Mouse (Mus musculus): ENCODE results near the gene Gm20388. TPM values are rescaled to one million over a fixed set of nuclear protein-coding genes. Genes with fewer than 3 reads are reported as not detected.

Gene Gm20388
- polyA plus RNA-seq, 1 experiment, result 18.7 TPM

GRCm38 (mm10) chr8:122160165-122160564 is 2249.5 kb downstream of the Gm20388 start:
- WGBS, result 83% methylated on average over 5 of the region's 5 CpGs
- TF ChIP-seq CTCF (IDR thresholded peaks at IDR 0.05; ENCODE audit: borderline replicate concordance, insufficient read depth, low read depth, low read length) (no peak), POLR2A (IDR thresholded peaks at IDR 0.05; ENCODE audit: borderline replicate concordance, insufficient read depth, low read length) (no peak)
- no peak for DNase-seq
- Histone ChIP-seq H3K4me1 (ENCODE audit: control insufficient read depth, insufficient read depth, low read length) (peaks cover 10% of the 10 kb centered on the region), H3K27me3 (ENCODE audit: control insufficient read depth, insufficient read depth, low read length) (no peaks in the 10 kb centered on the region), H3K4me3 (replicated peaks; ENCODE audit: insufficient read depth, low read depth, low read length) (no peak overlapping the region), H3K27ac (ENCODE audit: insufficient read depth, low read length) (no peak overlapping the region)

- TF ChIP-seq POLR2A (IDR thresholded peaks at IDR 0.05; ENCODE audit: borderline replicate concordance, insufficient read depth, low read length) (no peak), CTCF (IDR thresholded peaks at IDR 0.05; ENCODE audit: borderline replicate concordance, insufficient read depth, low read depth, low read length) (peak; percentile 84)
- WGBS, result 48% methylated on average over 8 of the region's 8 CpGs
- no peaks in the 10 kb centered on the region for H3K27me3 ChIP-seq (ENCODE audit: control insufficient read depth, insufficient read depth, low read length)
- no peak overlapping the region for H3K27ac ChIP-seq (ENCODE audit: insufficient read depth, low read length)
- peak; percentile 72 to 85 for DNase-seq
- no peak overlapping the region for H3K4me3 ChIP-seq (replicated peaks; ENCODE audit: insufficient read depth, low read depth, low read length)
- H3K4me1 ChIP-seq (ENCODE audit: control insufficient read depth, insufficient read depth, low read length), result peaks cover 10% of the 10 kb centered on the region
Observed at GRCm38 (mm10) chr8:122162992-122163391, 2252.4 kb downstream of the Gm20388 start.

GRCm38 (mm10) chr8:122167204-122167860 is 2256.7 kb downstream of the Gm20388 start:
- 68% methylated on average over 14 of the region's 14 CpGs for WGBS
- H3K27ac ChIP-seq (ENCODE audit: insufficient read depth, low read length), result no peak overlapping the region
- DNase-seq, result no peak
- TF ChIP-seq CTCF (IDR thresholded peaks at IDR 0.05; ENCODE audit: borderline replicate concordance, insufficient read depth, low read depth, low read length) (no peak), POLR2A (IDR thresholded peaks at IDR 0.05; ENCODE audit: borderline replicate concordance, insufficient read depth, low read length) (no peak)
- H3K4me1 ChIP-seq (ENCODE audit: control insufficient read depth, insufficient read depth, low read length), result peaks cover 10% of the 10 kb centered on the region
- H3K4me3 ChIP-seq (replicated peaks; ENCODE audit: insufficient read depth, low read depth, low read length), result no peak overlapping the region
- H3K27me3 ChIP-seq (ENCODE audit: control insufficient read depth, insufficient read depth, low read length), result no peaks in the 10 kb centered on the region

- Histone ChIP-seq H3K27me3 (ENCODE audit: control insufficient read depth, insufficient read depth, low read length) (no peaks in the 10 kb centered on the region), H3K27ac (ENCODE audit: insufficient read depth, low read length) (no peak overlapping the region), H3K4me3 (replicated peaks; ENCODE audit: insufficient read depth, low read depth, low read length) (no peak overlapping the region), H3K4me1 (ENCODE audit: control insufficient read depth, insufficient read depth, low read length) (peaks cover 4% of the 10 kb centered on the region)
- WGBS, result 100% methylated on average over 2 of the region's 2 CpGs
- DNase-seq, result no peak
- TF ChIP-seq POLR2A (IDR thresholded peaks at IDR 0.05; ENCODE audit: borderline replicate concordance, insufficient read depth, low read length) (no peak), CTCF (IDR thresholded peaks at IDR 0.05; ENCODE audit: borderline replicate concordance, insufficient read depth, low read depth, low read length) (no peak)
Observed at GRCm38 (mm10) chr8:122169446-122169845, 2258.8 kb downstream of the Gm20388 start.

GRCm38 (mm10) chr8:122171823-122172222 is 2261.2 kb downstream of the Gm20388 start:
- 84% methylated on average over 4 of the region's 4 CpGs for WGBS
- Histone ChIP-seq H3K27ac (ENCODE audit: insufficient read depth, low read length) (no peak overlapping the region), H3K4me1 (ENCODE audit: control insufficient read depth, insufficient read depth, low read length) (no peaks in the 10 kb centered on the region), H3K27me3 (ENCODE audit: control insufficient read depth, insufficient read depth, low read length) (no peaks in the 10 kb centered on the region), H3K4me3 (replicated peaks; ENCODE audit: insufficient read depth, low read depth, low read length) (no peak overlapping the region)
- TF ChIP-seq CTCF (IDR thresholded peaks at IDR 0.05; ENCODE audit: borderline replicate concordance, insufficient read depth, low read depth, low read length), result no peak
- TF ChIP-seq POLR2A (IDR thresholded peaks at IDR 0.05; ENCODE audit: borderline replicate concordance, insufficient read depth, low read length), result no peak
- no peak for DNase-seq

GRCm38 (mm10) chr8:122174133-122174930 is 2263.7 kb downstream of the Gm20388 start:
- no peaks in the 10 kb centered on the region for H3K27me3 ChIP-seq (ENCODE audit: control insufficient read depth, insufficient read depth, low read length)
- 71% methylated on average over 10 of the region's 10 CpGs for whole genome bisulfite sequencing
- DNase-seq, result no peak

GRCm38 (mm10) chr8:122178392-122178890 is 2267.8 kb downstream of the Gm20388 start:
- H3K4me3 ChIP-seq (replicated peaks; ENCODE audit: insufficient read depth, low read depth, low read length), result no peak overlapping the region
- peak in 1 of 2 experiments; percentile 41 for DNase-seq
- H3K4me1 ChIP-seq (ENCODE audit: control insufficient read depth, insufficient read depth, low read length), result peaks cover 26% of the 10 kb centered on the region
- no peak overlapping the region for H3K27ac ChIP-seq (ENCODE audit: insufficient read depth, low read length)
- TF ChIP-seq CTCF (IDR thresholded peaks at IDR 0.05; ENCODE audit: borderline replicate concordance, insufficient read depth, low read depth, low read length), result no peak
- no peak for TF ChIP-seq POLR2A (IDR thresholded peaks at IDR 0.05; ENCODE audit: borderline replicate concordance, insufficient read depth, low read length)
- H3K27me3 ChIP-seq (ENCODE audit: control insufficient read depth, insufficient read depth, low read length), result no peaks in the 10 kb centered on the region
- 29% methylated on average over 4 of the region's 4 CpGs for WGBS

More at GRCm38 (mm10) chr8:122174133-122174930, 2263.7 kb downstream of the Gm20388 start:
- no peak overlapping the region for H3K4me3 ChIP-seq (replicated peaks; ENCODE audit: insufficient read depth, low read depth, low read length)
- TF ChIP-seq CTCF (IDR thresholded peaks at IDR 0.05; ENCODE audit: borderline replicate concordance, insufficient read depth, low read depth, low read length) (no peak), POLR2A (IDR thresholded peaks at IDR 0.05; ENCODE audit: borderline replicate concordance, insufficient read depth, low read length) (no peak)
- H3K4me1 ChIP-seq (ENCODE audit: control insufficient read depth, insufficient read depth, low read length), result peaks cover 8% of the 10 kb centered on the region
- no peak overlapping the region for H3K27ac ChIP-seq (ENCODE audit: insufficient read depth, low read length)
